Mouse (Mus musculus) G1E-ER4 (cell line): ENCODE data around the gene Th. TPM values are rescaled to one million over a fixed set of nuclear protein-coding genes. Genes with fewer than 3 reads are reported as not detected.

Experiments used
- GATA1 ChIP-seq: IDR thresholded peaks from one replicate; pipeline ENCODE4 v1.8.0; 2012; ENCODE audit warnings: low read length, inconsistent platforms
- polyA plus RNA-seq: library from polyadenylated mRNA; stranded (reverse); fragments of >175 nt; gene quantifications from 2 replicates; pipeline ENCODE4 v1.2.3, GENCODE M21; 2012

Th gene
- polyA plus RNA-seq, 1 experiment: not detected

GRCm38 (mm10) chr7:142910104-142910503, 20.8 kb downstream of the Th start:
- TF ChIP-seq GATA1: no peak

GRCm38 (mm10) chr7:142909622-142910021, 21.3 kb downstream of the Th start:
- TF ChIP-seq GATA1: no peak

GRCm38 (mm10) chr7:142905606-142906005, 25.3 kb downstream of the Th start:
- TF ChIP-seq GATA1: no peak

- TF ChIP-seq GATA1: no peak
Measured at GRCm38 (mm10) chr7:142904331-142904730, 26.6 kb downstream of the Th start.

GRCm38 (mm10) chr7:142902931-142903330, 28.0 kb downstream of the Th start:
- TF ChIP-seq GATA1: no peak

- no peak for TF ChIP-seq GATA1
Measured at GRCm38 (mm10) chr7:142901774-142902173, 29.2 kb downstream of the Th start.

- TF ChIP-seq GATA1: no peak
Measured at GRCm38 (mm10) chr7:142899872-142900271, 31.1 kb downstream of the Th start.

GRCm38 (mm10) chr7:142897471-142897870, 33.5 kb downstream of the Th start:
- TF ChIP-seq GATA1: no peak

- TF ChIP-seq GATA1: no peak
Measured at GRCm38 (mm10) chr7:142895901-142896665, 34.8 kb downstream of the Th start.

- TF ChIP-seq GATA1: no peak
Measured at GRCm38 (mm10) chr7:142895223-142895840, 35.6 kb downstream of the Th start.

GRCm38 (mm10) chr7:142894669-142895068, 36.3 kb downstream of the Th start:
- no peak for TF ChIP-seq GATA1

GRCm38 (mm10) chr7:142893721-142894639, 36.9 kb downstream of the Th start:
- no peak for TF ChIP-seq GATA1

GRCm38 (mm10) chr7:142893296-142893695, 37.6 kb downstream of the Th start:
- TF ChIP-seq GATA1: no peak

GRCm38 (mm10) chr7:142869419-142870163, 61.3 kb downstream of the Th start:
- no peak for TF ChIP-seq GATA1

- TF ChIP-seq GATA1: no peak
Measured at GRCm38 (mm10) chr7:142850681-142851080, 80.2 kb downstream of the Th start.

Other genes with a start within 250 kb of the Th start
- not detected in 2 replicates for gene Ins2, start 187.7 kb downstream of the Th start, polyA plus RNA-seq
- gene Ascl2, start 38.1 kb upstream of the Th start, polyA plus RNA-seq: 0.03 and 0.16 TPM in 2 replicates
- gene Tspan32, start 73.9 kb upstream of the Th start, polyA plus RNA-seq: 86.9 and 111 TPM in 2 replicates
- gene Cd81, start 121.6 kb upstream of the Th start, polyA plus RNA-seq: 103 and 152 TPM in 2 replicates
- 235 and 294 TPM in 2 replicates for gene Tssc4, start 138.1 kb upstream of the Th start, polyA plus RNA-seq
- not detected in 2 replicates for gene Trpm5, start 163.5 kb upstream of the Th start, polyA plus RNA-seq
- not detected in 2 replicates for gene Kcnq1, start 175.2 kb upstream of the Th start, polyA plus RNA-seq